Mouse (Mus musculus) heart, postnatal 0 days (tissue): ENCODE data around the gene Slc35f6.

ENCODE experiments used
- CTCF ChIP-seq: IDR thresholded peaks from 2 replicates; pipeline ENCODE4 v1.5.1; 2016; ENCODE audit warnings: antibody characterized with exemption, control low read depth, low read depth
- EP300 ChIP-seq: IDR thresholded peaks from 2 replicates; pipeline ENCODE4 v1.6.1; 2016; ENCODE audit warnings: antibody characterized with exemption, low read depth

DNA sequence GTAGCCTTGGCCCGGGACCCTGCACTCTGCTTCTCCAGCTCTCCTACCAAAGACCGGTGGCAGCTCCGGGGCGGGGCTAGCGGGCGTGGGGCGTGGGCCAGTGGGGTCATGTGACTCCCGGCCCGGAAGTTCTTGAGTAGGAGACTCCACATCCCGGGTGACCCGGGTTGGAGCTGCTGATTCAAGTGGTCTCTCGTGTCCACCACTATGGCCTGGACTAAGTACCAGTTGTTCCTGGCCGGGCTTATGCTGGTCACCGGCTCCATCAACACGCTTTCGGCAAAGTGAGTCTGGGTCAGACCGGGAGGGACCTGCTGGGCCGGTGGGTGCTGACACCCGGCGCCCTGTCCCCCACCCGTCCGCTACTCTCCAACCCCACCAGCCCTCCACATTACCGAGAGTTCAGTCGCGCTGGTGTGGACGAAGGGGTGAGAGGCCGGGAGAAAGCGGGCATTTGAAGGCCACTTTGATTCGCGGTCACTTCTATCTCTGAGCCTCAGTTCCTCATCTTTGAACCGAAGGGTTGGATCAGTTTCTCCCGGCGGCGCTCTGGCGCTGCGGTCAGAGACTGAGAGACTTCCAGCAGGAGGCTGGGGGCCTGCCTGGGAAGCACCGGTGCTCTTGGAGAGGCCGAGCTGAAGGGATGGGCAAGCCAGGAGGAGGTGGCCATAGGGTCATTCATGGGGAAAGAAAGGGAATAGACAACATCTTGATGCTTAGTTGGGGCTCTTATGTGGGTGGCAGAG, at the start of gene Slc35f6:
- TF ChIP-seq EP300 (no peak), CTCF (no peak)
